Mouse (Mus musculus) fat pad, adult 2 months (tissue): Measurements from ENCODE around the gene Pi4kb.

Experiments used
- DNase-seq: peaks from one replicate; pipeline ENCODE4 v3.0.0-alpha.2; 2011; ENCODE audit warnings: low read depth, low spot score; ENCODE audit errors: extremely low read depth

Pi4kb gene

GRCm38 (mm10) chr3:94953764-94954616 lies 20.5 kb upstream of the Pi4kb start, which contains the start of gene Rfx5:
Gene Rfx5, plus strand, starts transcription at chr3:94954075.
- DNase-seq, result peak; percentile 92

GRCm38 (mm10) chr3:94958295-94958694 lies 16.2 kb upstream of the Pi4kb start:
- DNase-seq, result no peak

GRCm38 (mm10) chr3:94959871-94960270 lies 14.7 kb upstream of the Pi4kb start:
- DNase-seq, result no peak

GRCm38 (mm10) chr3:94960322-94960721 lies 14.2 kb upstream of the Pi4kb start:
- no peak for DNase-seq

- no peak for DNase-seq
Measured at GRCm38 (mm10) chr3:94964989-94965388, 9.5 kb upstream of the Pi4kb start.

- no peak for DNase-seq
Measured at GRCm38 (mm10) chr3:94965878-94966277, 8.7 kb upstream of the Pi4kb start.

GRCm38 (mm10) chr3:94972552-94972951 lies 2.0 kb upstream of the Pi4kb start:
- DNase-seq, result no peak

GRCm38 (mm10) chr3:94973620-94974019 lies 911 bp upstream of the Pi4kb start:
- DNase-seq, result no peak

GRCm38 (mm10) chr3:94974026-94974527 lies 454 bp upstream of the Pi4kb start:
- DNase-seq, result no peak

- peak; percentile 70 for DNase-seq
Measured at GRCm38 (mm10) chr3:94984312-94984711, 9.8 kb downstream of the Pi4kb start.

- DNase-seq, result no peak
Measured at GRCm38 (mm10) chr3:94985513-94985912, 11.0 kb downstream of the Pi4kb start.

- peak; percentile 28 for DNase-seq
Measured at GRCm38 (mm10) chr3:94987578-94987977, 13.0 kb downstream of the Pi4kb start.

- DNase-seq, result no peak
Measured at GRCm38 (mm10) chr3:94989159-94989761, 14.7 kb downstream of the Pi4kb start.

- no peak for DNase-seq
Measured at GRCm38 (mm10) chr3:94996946-94997345, 22.4 kb downstream of the Pi4kb start.

GRCm38 (mm10) chr3:95002569-95002968 lies 28.0 kb downstream of the Pi4kb start:
- DNase-seq, result no peak

- DNase-seq, result no peak
Measured at GRCm38 (mm10) chr3:95003273-95003672, 28.7 kb downstream of the Pi4kb start.

GRCm38 (mm10) chr3:95005651-95006050 lies 31.1 kb downstream of the Pi4kb start:
- DNase-seq, result no peak

- no peak for DNase-seq
Measured at GRCm38 (mm10) chr3:95007706-95008105, 33.2 kb downstream of the Pi4kb start.

GRCm38 (mm10) chr3:95010396-95010795 lies 35.9 kb downstream of the Pi4kb start:
- no peak for DNase-seq

- no peak for DNase-seq
Measured at GRCm38 (mm10) chr3:95012982-95013381, 38.5 kb downstream of the Pi4kb start.

- no peak for DNase-seq
Measured at GRCm38 (mm10) chr3:95013699-95014427, 39.3 kb downstream of the Pi4kb start.
